Mouse (Mus musculus): ENCODE results near the gene Hbs1l.

Gene Hbs1l

DNA sequence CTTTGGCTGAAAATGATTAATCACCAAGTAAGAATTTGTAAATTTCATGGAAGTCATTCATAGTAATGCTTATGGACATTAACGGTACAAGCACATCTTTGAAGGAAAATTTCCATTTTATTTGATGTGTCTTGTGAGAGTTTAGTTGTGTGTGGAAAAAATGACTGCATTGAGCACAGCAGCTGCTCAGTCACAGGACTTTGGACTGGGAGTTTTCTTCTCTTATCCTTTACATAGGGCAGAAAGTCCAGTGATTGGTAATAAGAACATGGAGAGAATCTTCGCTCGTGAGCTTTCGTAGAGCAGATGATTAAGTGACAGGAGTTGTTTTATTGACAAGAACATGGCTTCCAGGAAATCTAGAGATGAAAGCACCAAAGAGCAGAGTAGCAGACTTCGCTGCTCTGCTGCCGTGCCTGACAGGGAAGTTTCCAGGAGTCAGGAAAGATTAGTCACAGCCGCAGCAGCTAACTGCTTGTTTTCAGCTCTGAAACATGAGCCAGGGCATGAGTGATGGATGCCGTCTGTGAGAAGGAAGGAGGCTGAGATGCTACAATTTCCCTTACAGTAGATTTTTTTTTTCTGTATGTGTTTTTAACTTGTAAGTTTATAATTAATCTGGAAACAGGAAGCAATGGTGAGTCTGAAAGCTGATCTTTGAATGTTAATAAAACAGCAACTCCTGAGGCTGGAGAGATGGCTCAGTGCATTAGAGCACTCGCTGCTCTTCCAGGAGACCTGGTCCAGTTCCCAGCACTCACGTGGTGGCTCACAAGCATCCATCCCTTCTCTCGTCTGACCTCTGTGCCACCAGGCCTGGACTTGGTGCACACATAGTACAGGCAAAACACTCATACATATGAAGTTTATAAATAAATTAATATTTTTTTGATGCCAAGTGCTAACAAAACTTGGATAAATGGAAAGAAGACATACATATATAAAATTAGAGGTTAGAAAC is 9.2 kb downstream of the Hbs1l start:
- no peak for DNase-seq (ENCODE audit: low read depth, low spot score)

DNA sequence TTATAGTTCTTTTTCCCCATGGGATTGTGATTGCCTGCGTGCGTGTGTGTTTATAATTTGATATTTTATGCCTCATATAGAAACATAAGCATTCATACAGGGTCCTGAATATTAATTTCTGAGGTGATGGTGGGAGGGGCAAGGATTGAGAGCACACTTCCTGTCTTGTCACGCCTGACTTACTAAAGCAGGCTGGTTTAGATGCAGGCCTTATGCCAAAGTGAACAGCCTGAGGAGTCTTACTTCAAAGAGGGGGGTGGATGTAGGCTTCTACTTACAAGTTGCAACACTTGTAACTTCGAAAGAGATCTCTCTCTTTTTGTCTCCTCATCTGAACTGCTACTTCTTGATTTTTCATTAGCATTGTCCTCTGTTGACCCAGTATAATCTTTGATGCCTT is 18.0 kb downstream of the Hbs1l start:
- DNase-seq (ENCODE audit: low read depth, low spot score): no peak

DNA sequence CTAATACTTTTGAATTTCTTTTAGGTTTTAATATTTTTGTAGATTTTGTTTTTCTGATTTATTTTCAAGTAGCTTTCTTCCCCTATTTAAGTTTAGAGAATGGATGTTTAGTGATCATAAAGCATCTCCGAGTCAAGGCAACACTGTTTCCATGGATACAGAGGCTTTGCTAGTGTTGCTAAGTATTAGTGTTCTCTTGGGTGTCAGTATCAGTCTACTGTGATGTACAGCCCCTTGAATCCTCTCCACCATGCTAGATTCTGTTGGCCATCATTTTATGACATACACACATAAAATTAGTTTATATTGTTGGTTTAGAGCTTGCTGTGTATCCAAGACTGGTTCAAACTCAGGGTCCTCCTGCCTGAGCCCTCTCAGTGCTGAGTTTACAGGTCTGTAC is 20.3 kb downstream of the Hbs1l start:
- DNase-seq (ENCODE audit: low read depth, low spot score): no peak

DNA sequence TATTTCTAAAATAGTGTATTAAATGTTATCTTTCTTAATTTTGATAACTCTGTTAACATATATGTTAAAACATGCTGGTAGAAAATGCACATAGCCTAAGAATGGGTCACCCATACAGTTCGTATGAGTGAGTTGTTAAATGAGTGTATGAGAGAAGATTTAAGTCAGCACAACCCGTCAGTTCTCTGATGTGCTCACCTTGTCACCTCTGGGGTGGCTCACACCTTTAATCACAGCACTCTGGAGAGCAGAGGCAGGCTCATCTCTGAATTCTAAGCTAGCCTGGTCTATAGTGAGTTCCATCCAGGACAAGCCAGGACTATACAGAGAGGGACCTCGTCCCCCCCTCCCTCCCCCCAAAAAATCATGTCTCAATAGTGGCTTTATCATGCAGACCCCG is 22.5 kb downstream of the Hbs1l start:
- no peak for DNase-seq (ENCODE audit: low read depth, low spot score)

DNA sequence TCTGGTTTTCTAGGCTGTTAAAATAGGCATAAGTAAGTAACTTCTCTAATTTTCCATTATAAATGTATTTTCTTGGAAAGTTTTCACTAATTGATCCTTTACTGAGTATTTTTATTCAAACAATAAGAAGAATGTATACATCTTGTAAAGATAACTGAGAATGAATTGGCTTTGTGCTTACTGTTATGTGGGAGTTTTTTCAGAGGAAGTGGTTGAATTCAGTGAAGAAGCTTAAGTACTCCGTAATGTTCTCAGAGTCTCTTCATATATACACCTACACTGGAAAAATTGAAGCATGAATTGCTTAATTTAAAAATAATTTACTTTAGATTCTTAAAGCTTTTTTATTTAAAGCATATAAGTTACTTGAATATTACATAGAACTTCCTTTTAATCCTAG is 23.2 kb downstream of the Hbs1l start:
- DNase-seq (ENCODE audit: low read depth, low spot score): no peak

GRCm38 (mm10) chr10:21320601-21321000 is 24.8 kb downstream of the Hbs1l start:
- DNase-seq (ENCODE audit: low read depth, low spot score): no peak

DNA sequence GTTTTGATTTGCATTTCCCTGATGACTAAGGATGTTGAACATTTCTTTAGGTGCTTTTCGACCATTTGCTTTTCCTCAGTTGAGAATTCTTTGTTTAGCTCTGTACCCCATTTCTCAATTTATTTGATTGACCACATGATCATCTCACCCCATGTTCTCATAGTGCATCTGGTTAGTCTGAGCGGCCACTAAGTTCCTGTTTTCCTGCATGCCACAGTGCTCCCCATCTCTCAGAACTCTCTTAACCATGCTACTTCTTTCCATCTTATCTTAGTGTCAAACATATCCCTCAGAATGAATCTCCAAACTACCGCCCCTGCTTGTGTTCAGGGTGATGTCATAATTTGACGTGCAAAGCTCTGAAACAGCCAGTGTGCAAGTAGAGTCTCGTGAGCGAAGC is 30.6 kb downstream of the Hbs1l start:
- no peak for DNase-seq (ENCODE audit: low read depth, low spot score)

DNA sequence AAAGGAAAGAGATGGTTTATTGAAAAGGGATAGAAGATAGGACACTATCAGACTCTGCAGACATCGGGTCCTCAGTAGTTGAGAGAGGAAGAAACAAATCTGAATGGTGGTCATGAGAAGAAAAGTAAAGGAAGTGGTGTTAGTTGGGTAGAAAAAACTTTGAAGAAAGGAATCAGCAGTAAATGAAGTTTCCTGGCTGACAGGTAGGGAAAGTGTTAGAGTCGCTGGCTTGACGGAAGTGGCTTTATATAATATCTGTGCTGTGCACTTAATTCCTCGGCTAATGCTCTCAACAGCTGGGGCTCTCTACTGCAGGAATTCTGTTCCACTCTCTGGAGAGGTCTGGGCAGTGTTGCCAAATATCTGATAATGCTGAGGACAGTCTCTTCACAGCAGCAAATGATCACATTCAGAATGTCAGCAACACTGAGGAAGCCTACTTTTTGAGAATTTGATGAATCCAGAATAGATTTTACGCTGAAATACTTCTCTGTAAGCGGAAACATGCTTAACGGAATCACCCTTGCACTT is 31.9 kb downstream of the Hbs1l start:
- no peak for DNase-seq (ENCODE audit: low read depth, low spot score)

GRCm38 (mm10) chr10:21334349-21335105 is 38.7 kb downstream of the Hbs1l start:
- DNase-seq (ENCODE audit: low read depth, low spot score): no peak

DNA sequence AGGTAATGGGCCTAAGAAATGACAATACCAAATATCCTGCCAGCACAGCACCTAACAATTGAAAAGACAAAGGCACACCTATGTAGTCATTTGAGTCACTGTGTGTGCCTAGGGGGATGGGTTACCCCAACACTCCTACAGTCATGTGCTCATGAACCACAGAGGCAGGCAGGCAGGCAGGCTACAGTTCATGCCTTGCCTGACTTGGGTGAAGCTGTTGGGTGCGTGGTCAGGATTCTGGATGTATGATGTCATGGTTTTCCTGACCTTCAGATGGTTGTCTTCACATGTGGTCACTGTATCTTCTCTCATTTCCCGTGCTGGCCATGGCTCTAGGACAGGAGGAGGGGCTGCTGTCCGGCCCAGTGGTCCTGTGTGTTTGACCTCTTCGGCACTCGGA is 39.8 kb downstream of the Hbs1l start:
- no peak for DNase-seq (ENCODE audit: low read depth, low spot score)

DNA sequence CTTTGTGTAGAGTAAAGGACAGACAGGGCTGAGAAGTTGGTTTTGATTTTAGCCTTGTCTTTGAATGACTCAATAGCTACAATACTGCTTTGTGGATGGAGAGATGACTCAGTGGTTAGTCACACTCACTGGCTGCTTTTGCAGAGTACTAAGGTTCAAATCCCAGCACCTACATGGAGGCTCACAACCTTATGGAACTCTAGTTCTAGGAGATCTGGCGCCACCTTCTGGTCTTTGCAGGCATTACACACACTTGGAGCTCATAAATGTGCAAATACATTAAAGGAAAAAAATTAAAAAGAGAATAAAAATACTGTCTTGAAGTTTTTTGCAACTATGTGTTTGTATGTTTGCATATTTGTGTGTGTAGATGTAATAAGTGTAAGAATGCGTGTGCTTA is 41.4 kb downstream of the Hbs1l start:
- DNase-seq (ENCODE audit: low read depth, low spot score): peak; percentile 78

DNA sequence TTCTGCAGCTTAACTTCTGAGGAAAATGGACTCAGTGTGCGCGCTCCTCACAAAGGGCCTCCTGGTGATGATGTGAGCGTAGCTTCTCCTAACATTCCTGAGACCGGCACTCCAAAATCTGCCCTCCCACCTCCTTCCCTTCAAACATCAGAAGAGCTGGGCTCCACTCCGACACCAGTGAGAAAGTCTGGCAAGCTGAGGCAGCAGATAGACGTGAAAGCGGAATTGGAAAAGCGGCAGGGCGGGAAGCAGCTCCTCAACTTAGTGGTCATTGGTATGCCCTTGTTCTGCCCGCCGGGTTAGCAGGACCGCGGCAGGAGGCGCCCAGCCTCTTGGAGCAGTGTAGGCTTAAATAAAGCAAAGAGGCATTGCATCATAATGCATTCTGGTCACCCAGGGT is 45.9 kb downstream of the Hbs1l start:
- DNase-seq (ENCODE audit: low read depth, low spot score): peak; percentile 43

GRCm38 (mm10) chr10:21342331-21343005 is 46.7 kb downstream of the Hbs1l start:
- DNase-seq (ENCODE audit: low read depth, low spot score): peak; percentile 46

- no peak for DNase-seq (ENCODE audit: low read depth, low spot score)
These were observed 51.6 kb downstream of the Hbs1l start for GRCm38 (mm10) chr10:21347332-21347731.

DNA sequence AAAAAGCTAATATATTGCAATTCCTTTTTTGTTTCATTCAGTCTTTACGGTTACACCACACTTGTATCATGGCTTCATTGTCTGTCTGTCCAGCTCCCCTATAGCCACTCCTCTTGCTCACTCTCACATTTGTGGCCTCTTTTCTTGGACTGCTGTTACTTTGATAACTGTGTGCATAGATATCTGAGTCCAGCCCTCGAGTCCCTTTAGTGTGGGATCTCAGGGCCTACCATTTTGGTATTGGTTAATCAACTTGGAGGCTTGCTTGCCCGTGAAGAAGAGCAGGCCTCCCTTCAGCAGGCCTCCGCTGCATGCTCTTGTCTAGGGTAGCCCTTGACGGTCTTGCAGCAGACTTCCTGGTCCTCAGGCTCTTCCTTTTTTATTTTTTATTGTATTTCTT is 53.7 kb downstream of the Hbs1l start:
- DNase-seq (ENCODE audit: low read depth, low spot score): no peak

DNA sequence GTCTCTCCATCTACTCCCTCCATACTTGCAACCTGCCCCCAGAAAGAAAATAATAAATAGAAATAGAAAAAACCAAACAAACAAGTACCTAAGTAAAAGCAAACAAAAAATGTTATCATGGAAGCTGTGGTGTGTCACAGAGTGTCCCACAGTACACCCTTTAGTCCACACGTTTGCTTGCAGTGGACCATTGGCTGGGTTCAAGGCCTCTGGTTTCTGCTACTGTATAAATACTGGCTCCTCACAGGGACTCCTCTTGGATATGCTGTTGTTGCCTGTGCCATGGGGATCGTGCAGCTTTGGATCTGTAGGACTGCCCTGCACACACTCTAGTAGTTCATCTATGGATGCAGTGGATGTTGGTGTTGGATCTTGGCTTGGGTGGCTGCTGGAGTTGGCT is 54.2 kb downstream of the Hbs1l start:
- no peak for DNase-seq (ENCODE audit: low read depth, low spot score)

DNA sequence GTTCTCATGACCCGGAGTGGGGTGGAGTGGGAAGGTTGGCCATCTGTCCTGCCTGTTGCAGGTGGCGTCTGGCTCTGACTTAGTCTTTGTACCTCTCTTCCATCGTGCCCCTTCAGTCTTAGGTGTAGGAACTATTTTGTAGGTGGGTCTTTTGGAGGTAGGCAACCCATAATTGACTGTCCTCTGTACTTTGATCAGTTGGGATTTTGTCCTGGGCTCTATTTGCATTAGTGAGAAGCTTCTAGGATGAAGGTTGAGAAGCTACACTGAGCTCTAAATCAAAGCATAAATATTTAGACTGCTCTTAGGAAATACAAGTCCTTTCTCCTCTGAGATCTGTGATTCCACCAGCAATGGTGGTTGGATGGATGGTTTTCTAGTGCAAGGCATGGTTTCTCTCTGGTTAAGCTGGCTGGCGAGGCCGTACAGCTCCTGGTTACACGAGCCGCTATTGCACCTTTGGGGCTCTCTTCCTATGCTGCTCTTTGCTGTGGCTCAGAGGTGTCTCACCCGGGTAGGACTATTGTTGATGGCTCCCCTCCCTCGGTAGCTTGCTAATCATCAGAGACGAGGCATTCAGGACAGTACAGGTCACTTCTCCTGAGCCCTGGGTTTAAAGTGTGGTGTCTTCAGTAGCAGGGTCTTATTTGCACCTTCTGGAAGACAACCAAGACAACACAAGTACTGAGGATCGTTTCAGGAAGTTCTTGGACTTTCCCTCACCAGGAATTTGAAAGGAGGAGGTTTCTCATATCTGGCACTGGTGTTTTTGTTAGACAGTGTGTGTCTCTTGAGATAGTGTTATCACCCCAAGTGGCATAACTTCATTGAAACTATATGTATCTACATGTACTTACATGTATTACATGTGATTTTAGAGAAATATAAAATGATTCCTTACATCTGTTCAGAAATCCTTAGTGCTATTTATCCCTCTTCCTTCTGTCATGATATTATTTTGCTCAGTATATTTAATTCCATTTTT is 55.0 kb downstream of the Hbs1l start:
- DNase-seq (ENCODE audit: low read depth, low spot score): no peak

DNA sequence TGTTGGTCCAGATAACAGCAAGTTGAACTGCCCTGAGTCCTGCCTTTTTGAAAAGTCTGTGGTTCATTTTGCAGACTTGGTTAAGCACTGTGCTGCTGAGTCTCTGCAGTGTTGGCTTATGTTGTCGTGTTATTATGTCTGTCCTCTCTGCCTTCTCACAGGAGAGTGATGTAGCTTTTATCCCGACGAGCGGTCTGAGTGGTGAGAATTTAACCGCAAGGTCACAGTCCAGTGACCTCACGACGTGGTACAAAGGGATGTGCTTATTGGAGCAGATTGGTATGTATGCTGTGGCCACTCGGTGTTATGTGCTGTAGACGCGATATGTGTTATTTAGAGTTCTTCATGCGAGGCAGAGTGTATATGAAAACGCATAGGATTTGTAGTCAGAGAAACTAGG is 56.0 kb downstream of the Hbs1l start:
- DNase-seq (ENCODE audit: low read depth, low spot score): no peak

- DNase-seq (ENCODE audit: low read depth, low spot score): no peak
These were observed 58.1 kb downstream of the Hbs1l start for GRCm38 (mm10) chr10:21353890-21354289.

DNA sequence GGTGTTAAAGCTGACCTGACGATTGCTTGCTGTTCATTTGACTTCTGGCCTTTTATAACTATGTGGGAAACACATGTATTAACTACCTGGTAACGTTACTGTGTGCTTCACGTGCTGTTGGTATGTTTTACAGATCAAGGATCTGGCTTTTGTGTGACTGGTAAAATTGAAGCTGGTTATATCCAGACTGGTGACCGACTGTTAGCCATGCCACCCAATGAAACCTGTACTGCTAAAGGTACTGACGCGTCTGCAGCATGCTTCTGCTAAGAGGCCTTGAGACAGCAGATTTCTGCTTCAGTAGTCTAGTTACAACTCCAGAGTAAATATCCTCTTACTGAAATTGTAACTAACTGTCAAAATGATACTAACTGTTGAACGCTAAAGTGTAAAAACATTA is 58.7 kb downstream of the Hbs1l start:
- no peak for DNase-seq (ENCODE audit: low read depth, low spot score)

DNA sequence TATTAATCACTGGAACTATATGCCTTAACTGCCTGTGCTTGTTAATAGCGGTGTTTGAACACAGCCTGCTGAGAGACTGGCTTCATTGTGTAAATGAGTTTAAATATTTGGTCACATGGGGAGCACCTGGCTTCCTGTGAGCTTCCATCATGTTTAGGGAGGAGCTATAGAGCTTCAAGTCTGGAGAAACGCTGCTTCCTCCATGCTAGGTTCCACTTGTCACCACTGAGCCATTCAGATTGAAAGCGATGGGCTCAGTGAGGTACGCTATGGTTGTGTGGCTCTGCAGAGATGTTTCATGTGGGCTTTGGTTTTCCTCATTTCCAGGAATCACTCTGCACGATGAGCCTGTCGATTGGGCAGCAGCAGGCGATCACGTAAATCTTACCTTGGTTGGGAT is 62.2 kb downstream of the Hbs1l start:
- DNase-seq (ENCODE audit: low read depth, low spot score): no peak
